Mouse (Mus musculus): ENCODE data around the gene Rpp25. TPM values are rescaled to one million over a fixed set of nuclear protein-coding genes. Genes with fewer than 3 reads are reported as not detected.

The Rpp25 gene
- polyA plus RNA-seq, 1 experiment from 2014 or later = 10.7 TPM

- WGBS = 49% methylated on average over 3 of the region's 3 CpGs
- H3K9me3 ChIP-seq (ENCODE audit: control insufficient read depth, low read length) = no peaks in the 10 kb centered on the region
These were observed 50.9 kb downstream of the Rpp25 start for GRCm38 (mm10) chr9:57554753-57555152.

More at GRCm38 (mm10) chr9:57554753-57555152, 50.9 kb downstream of the Rpp25 start:
- ATAC-seq (replicated peaks; ENCODE audit: low FRiP score, low TSS enrichment, low read depth) = no peak
- peaks cover 4% of the 10 kb centered on the region; the same call in 1 of the 2 replicates for H3K4me1 ChIP-seq (replicated peaks; ENCODE audit: control insufficient read depth, insufficient read depth, low read length)
- H3K4me3 ChIP-seq (ENCODE audit: low read depth, low read length) = no peak overlapping the region
- DNase-seq (ENCODE audit: low spot score) = no peak
- H3K27me3 ChIP-seq (replicated peaks; ENCODE audit: control insufficient read depth, insufficient read depth, low read length) = no peaks in the 10 kb centered on the region
- H3K27ac ChIP-seq (ENCODE audit: low read depth) = no peak overlapping the region
- no peak overlapping the region for H3K9ac ChIP-seq (ENCODE audit: low read length)
- no peak overlapping the region for H3K4me2 ChIP-seq (ENCODE audit: low read length)
- no peaks in the 10 kb centered on the region; the same call in 1 of the 2 replicates for H3K36me3 ChIP-seq (ENCODE audit: control insufficient read depth, insufficient read depth, low read length)

Other genes with a start within 250 kb of the Rpp25 start
- 41.2 and 42.1 TPM in 2 replicates for gene 1700017B05Rik, start 241.4 kb upstream of the Rpp25 start, polyA plus RNA-seq (2014; fragmentation: Nextera tagmentation; extraction: Ambion mirVana)
- 27.5 and 29.2 TPM in 2 replicates for gene Ppcdc, start 63.9 kb upstream of the Rpp25 start, polyA plus RNA-seq (2014; fragmentation: Nextera tagmentation; extraction: Ambion mirVana)
- 13.1 and 13.7 TPM in 2 replicates for gene Scamp5, start 36.0 kb upstream of the Rpp25 start, polyA plus RNA-seq (2014; fragmentation: Nextera tagmentation; extraction: Ambion mirVana)
- gene Cox5a, start 17.2 kb downstream of the Rpp25 start, polyA plus RNA-seq (2014; fragmentation: Nextera tagmentation; extraction: Ambion mirVana) = 622 and 687 TPM in 2 replicates
- 18.9 and 21.9 TPM in 2 replicates for gene Fam219b, start 33.5 kb downstream of the Rpp25 start, polyA plus RNA-seq (2014; fragmentation: Nextera tagmentation; extraction: Ambion mirVana)
- gene Mpi, start 48.7 kb downstream of the Rpp25 start, polyA plus RNA-seq (2014; fragmentation: Nextera tagmentation; extraction: Ambion mirVana) = 40.4 and 42.7 TPM in 2 replicates
- gene Scamp2, start 56.9 kb downstream of the Rpp25 start, polyA plus RNA-seq (2014; fragmentation: Nextera tagmentation; extraction: Ambion mirVana) = 75.5 and 80.2 TPM in 2 replicates
- gene Ulk3, start 85.4 kb downstream of the Rpp25 start, polyA plus RNA-seq (2014; fragmentation: Nextera tagmentation; extraction: Ambion mirVana) = 14.2 and 14.3 TPM in 2 replicates
- not detected in 2 replicates for gene Cplx3, start 102.3 kb downstream of the Rpp25 start, polyA plus RNA-seq (2014; fragmentation: Nextera tagmentation; extraction: Ambion mirVana)
- not detected in 2 replicates for gene Lman1l, start 116.7 kb downstream of the Rpp25 start, polyA plus RNA-seq (2014; fragmentation: Nextera tagmentation; extraction: Ambion mirVana)
- 28.0 and 31.4 TPM in 2 replicates for gene Csk, start 149.6 kb downstream of the Rpp25 start, polyA plus RNA-seq (2014; fragmentation: Nextera tagmentation; extraction: Ambion mirVana)
- not detected in 2 replicates for gene Cyp1a2, start 179.7 kb downstream of the Rpp25 start, polyA plus RNA-seq (2014; fragmentation: Nextera tagmentation; extraction: Ambion mirVana)
- not detected in 2 replicates for gene Cyp1a1, start 183.9 kb downstream of the Rpp25 start, polyA plus RNA-seq (2014; fragmentation: Nextera tagmentation; extraction: Ambion mirVana)
- gene Edc3, start 204.5 kb downstream of the Rpp25 start, polyA plus RNA-seq (2014; fragmentation: Nextera tagmentation; extraction: Ambion mirVana) = 25.1 and 25.7 TPM in 2 replicates